Mouse (Mus musculus): Measurements from ENCODE around the gene Osbpl8. TPM values are rescaled to one million over a fixed set of nuclear protein-coding genes. Genes with fewer than 3 reads are reported as not detected.

Osbpl8 gene
- polyA plus RNA-seq, 1 experiment from 2014 or later, result 35.3 TPM

DNA sequence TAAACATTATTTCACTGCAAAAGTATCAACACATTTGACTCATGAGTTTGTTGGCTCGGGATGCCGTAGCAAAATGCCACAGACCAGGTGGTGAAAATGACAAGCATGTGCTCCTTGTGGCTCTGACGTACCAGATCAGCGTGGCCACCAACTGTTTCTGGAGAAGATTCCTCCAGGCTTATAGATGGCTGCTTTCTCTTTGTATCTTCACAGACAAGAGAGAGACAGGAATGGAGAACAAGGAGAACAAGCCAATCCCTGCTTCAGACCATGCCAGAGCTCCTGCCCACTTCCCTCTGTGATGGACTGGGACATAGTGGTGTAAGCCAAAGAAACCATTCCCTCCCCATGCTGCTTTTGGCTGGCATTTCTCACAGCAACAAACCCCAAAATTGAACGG is 179.0 kb downstream of the Osbpl8 start:
- Histone ChIP-seq H3K9ac (no peak overlapping the region), H3K4me2 (no peak overlapping the region), H3K9me3 (replicated peaks) (no peaks in the 10 kb centered on the region), H3K4me1 (replicated peaks) (no peaks in the 10 kb centered on the region), H3K27ac (ENCODE audit: poor library complexity, severe bottlenecking) (no peak overlapping the region), H3K4me3 (no peak overlapping the region), H3K27me3 (replicated peaks) (no peaks in the 10 kb centered on the region), H3K36me3 (no peaks in the 10 kb centered on the region)
- ATAC-seq (ENCODE audit: insufficient number of reproducible peaks, low FRiP score), result no peak
- 85% methylated on average over 5 of the region's 5 CpGs for WGBS

Other genes with a start within 250 kb of the Osbpl8 start
- 351 and 398 TPM in 2 replicates for gene Csrp2, start 245.0 kb upstream of the Osbpl8 start, polyA plus RNA-seq (2016; fragmentation: Nextera tagmentation; extraction: Ambion mirVana)
- gene Zdhhc17, start 154.6 kb upstream of the Osbpl8 start, polyA plus RNA-seq (2016; fragmentation: Nextera tagmentation; extraction: Ambion mirVana), result 17.9 and 21.0 TPM in 2 replicates
- gene Bbs10, start 133.9 kb downstream of the Osbpl8 start, polyA plus RNA-seq (2016; fragmentation: Nextera tagmentation; extraction: Ambion mirVana), result 3.6 and 4.7 TPM in 2 replicates

Data from heart, embryonic 12.5 days (tissue).